Mouse (Mus musculus) midbrain, embryonic 14.5 days (tissue): ENCODE measurements around the gene Dhrs3. TPM values are rescaled to one million over a fixed set of nuclear protein-coding genes. Genes with fewer than 3 reads are reported as not detected.

Source experiments
- ATAC-seq: fragments of 200-750 bp; cut with Nextera tagmentation; 2 replicates; pipeline ENCODE4 v1.8.0; 2017; ENCODE audit warnings: moderate number of reproducible peaks, moderate library complexity; ENCODE audit not compliant: low FRiP score, low TSS enrichment
- DNase-seq: peaks from one replicate; pipeline ENCODE4 v3.0.0-alpha.2; 2015
- H3K27ac ChIP-seq: fragments of 300-500 bp; sonication (generic); replicated peaks from 2 replicates; pipeline ENCODE4 v1.5.1; 2014; ENCODE audit warnings: mild to moderate bottlenecking, low read depth, low read length, moderate library complexity
- H3K27me3 ChIP-seq: fragments of 300-500 bp; sonication (generic); 2 replicates; pipeline ENCODE4 v1.6.1; 2014; ENCODE audit warnings: low read length, control low read depth, mixed read lengths; ENCODE audit not compliant: control insufficient read depth, insufficient read depth
- H3K36me3 ChIP-seq: fragments of 300-500 bp; sonication (generic); 2 replicates; pipeline ENCODE4 v1.6.1; 2014; ENCODE audit warnings: low read length, control low read depth; ENCODE audit not compliant: control insufficient read depth, insufficient read depth
- H3K4me1 ChIP-seq: fragments of 300-500 bp; sonication (generic); 2 replicates; pipeline ENCODE4 v1.6.1; 2014; ENCODE audit warnings: mild to moderate bottlenecking, antibody characterized with exemption, low read length, control low read depth; ENCODE audit not compliant: control insufficient read depth, insufficient read depth
- H3K4me2 ChIP-seq: fragments of 300-500 bp; sonication (generic); 2 replicates; pipeline ENCODE4 v1.6.1; 2014; ENCODE audit warnings: mild to moderate bottlenecking, low read length, moderate library complexity
- H3K4me3 ChIP-seq: fragments of 300-500 bp; sonication (generic); replicated peaks from 2 replicates; pipeline ENCODE4 v1.5.1; 2014; ENCODE audit warnings: low read depth, low read length
- H3K9ac ChIP-seq: fragments of 300-500 bp; sonication (generic); replicated peaks from 2 replicates; pipeline ENCODE4 v1.6.1; 2014; ENCODE audit warnings: mild to moderate bottlenecking, low read length, moderate library complexity
- H3K9me3 ChIP-seq: fragments of 300-500 bp; sonication (generic); 2 replicates; pipeline ENCODE4 v1.6.1; 2016; ENCODE audit warnings: low read length, control low read depth, mixed read lengths; ENCODE audit not compliant: control insufficient read depth
- WGBS: fragments of 180-500 bp; shearing (Covaris S2); extraction: QIAGEN DNeasy Blood & Tissue Kit; methylation state at CpG from one replicate; pipeline ENCODE4 v1.1.7; 2014; 5-methylcytosine and 5-hydroxymethylcytosine counted together
- polyA plus RNA-seq: library from polyadenylated mRNA; unstranded; fragments of >200 nt; fragmentation: Nextera tagmentation; extraction: Ambion mirVana; gene quantifications from 2 replicates; pipeline ENCODE4 v1.2.1, GENCODE M21; 2014

Dhrs3 gene
- polyA plus RNA-seq, 1 experiment from 2014 or later, result 51.6 TPM

- ATAC-seq, result no peak
- WGBS, result 64% methylated on average over 8 of the region's 8 CpGs
- no peak overlapping the region for H3K9ac ChIP-seq
- H3K4me1 ChIP-seq, result no peaks in the 10 kb centered on the region
- no peaks in the 10 kb centered on the region; the same call in 1 of the 2 replicates for H3K9me3 ChIP-seq
- no peak overlapping the region for H3K4me3 ChIP-seq
- H3K4me2 ChIP-seq, result no peak overlapping the region
- H3K36me3 ChIP-seq, result no peaks in the 10 kb centered on the region
- no peak overlapping the region for H3K27ac ChIP-seq
- H3K27me3 ChIP-seq, result no peaks in the 10 kb centered on the region
- DNase-seq, result no peak
Observed at GRCm38 (mm10) chr4:144882881-144883331, 9.7 kb upstream of the Dhrs3 start.

- Histone ChIP-seq H3K9ac (no peak overlapping the region), H3K4me1 (no peaks in the 10 kb centered on the region), H3K4me3 (no peak overlapping the region), H3K27me3 (peaks cover 5% of the 10 kb centered on the region), H3K27ac (no peak overlapping the region), H3K9me3 (no peaks in the 10 kb centered on the region), H3K36me3 (no peaks in the 10 kb centered on the region), H3K4me2 (no peak overlapping the region)
- 50% methylated on average over 6 of the region's 6 CpGs for WGBS
- no peak for ATAC-seq
- peak; percentile 78 for DNase-seq
Observed at GRCm38 (mm10) chr4:144886460-144886859, 6.2 kb upstream of the Dhrs3 start.

GRCm38 (mm10) chr4:144888750-144889149 is 3.9 kb upstream of the Dhrs3 start:
- Histone ChIP-seq H3K36me3 (no peaks in the 10 kb centered on the region), H3K4me1 (peaks cover 15% of the 10 kb centered on the region), H3K27me3 (peaks cover 20% of the 10 kb centered on the region), H3K4me2 (no peak overlapping the region), H3K9me3 (no peaks in the 10 kb centered on the region), H3K27ac (no peak overlapping the region), H3K4me3 (no peak overlapping the region), H3K9ac (no peak overlapping the region)
- WGBS, result 87% methylated on average over 4 of the region's 4 CpGs
- DNase-seq, result peak; percentile 25
- ATAC-seq, result no peak

- Histone ChIP-seq H3K9me3 (no peaks in the 10 kb centered on the region), H3K4me2 (no peak overlapping the region), H3K27ac (no peak overlapping the region), H3K36me3 (no peaks in the 10 kb centered on the region), H3K4me3 (no peak overlapping the region), H3K9ac (no peak overlapping the region), H3K4me1 (peaks cover 19% of the 10 kb centered on the region), H3K27me3 (peaks cover 29% of the 10 kb centered on the region)
- DNase-seq (no peak), ATAC-seq (no peak)
- 85% methylated on average over 9 of the region's 9 CpGs for WGBS
Observed at GRCm38 (mm10) chr4:144889505-144890301, 2.9 kb upstream of the Dhrs3 start.

- no peaks in the 10 kb centered on the region for H3K36me3 ChIP-seq
- H3K9me3 ChIP-seq, result no peaks in the 10 kb centered on the region
- H3K27ac ChIP-seq, result no peak overlapping the region
- no peak overlapping the region for H3K4me2 ChIP-seq
- peak; percentile 87 for DNase-seq
- no peak for ATAC-seq
- H3K9ac ChIP-seq, result no peak overlapping the region
- no peak overlapping the region for H3K4me3 ChIP-seq
- H3K27me3 ChIP-seq, result peaks cover 36% of the 10 kb centered on the region
- WGBS, result 15% methylated on average over 7 of the region's 7 CpGs
- H3K4me1 ChIP-seq, result peaks cover 19% of the 10 kb centered on the region
Observed at GRCm38 (mm10) chr4:144890690-144891120, 1.9 kb upstream of the Dhrs3 start.

- H3K27ac ChIP-seq, result no peak overlapping the region
- no peaks in the 10 kb centered on the region for H3K9me3 ChIP-seq
- 55% methylated on average over 10 of the region's 10 CpGs for WGBS
- peaks cover 19% of the 10 kb centered on the region for H3K4me1 ChIP-seq
- H3K4me3 ChIP-seq, result no peak overlapping the region
- peak overlapping the region; percentile 89; the same call in 1 of the 2 replicates for H3K4me2 ChIP-seq
- no peak for ATAC-seq
- DNase-seq, result no peak
- no peaks in the 10 kb centered on the region for H3K36me3 ChIP-seq
- H3K9ac ChIP-seq, result no peak overlapping the region
- H3K27me3 ChIP-seq, result peaks cover 36% of the 10 kb centered on the region
Observed at GRCm38 (mm10) chr4:144891121-144891711, 1.4 kb upstream of the Dhrs3 start.

GRCm38 (mm10) chr4:144891743-144892132 is 889 bp upstream of the Dhrs3 start:
- peaks cover 19% of the 10 kb centered on the region for H3K4me1 ChIP-seq
- DNase-seq, result no peak
- H3K27me3 ChIP-seq, result peaks cover 36% of the 10 kb centered on the region
- H3K4me2 ChIP-seq, result peak overlapping the region; percentile 89
- ATAC-seq, result no peak
- peak overlapping the region; percentile 43 for H3K4me3 ChIP-seq
- no peaks in the 10 kb centered on the region for H3K36me3 ChIP-seq
- no peak overlapping the region for H3K27ac ChIP-seq
- 7% methylated on average over 5 of the region's 5 CpGs for WGBS
- no peaks in the 10 kb centered on the region for H3K9me3 ChIP-seq
- H3K9ac ChIP-seq, result no peak overlapping the region; the same call in 1 of the 2 replicates

GRCm38 (mm10) chr4:144892937-144893272 is 278 bp downstream of the Dhrs3 start:
- DNase-seq (peak; percentile 11), ATAC-seq (no peak)
- WGBS, result 2% methylated on average over 12 of the region's 12 CpGs
- H3K4me1 ChIP-seq, result peaks cover 19% of the 10 kb centered on the region
- H3K9ac ChIP-seq, result peak overlapping the region; percentile 44; the same call in 1 of the 2 replicates
- H3K4me3 ChIP-seq, result peak overlapping the region; percentile 43
- peak overlapping the region; percentile 89 for H3K4me2 ChIP-seq
- H3K9me3 ChIP-seq, result no peaks in the 10 kb centered on the region
- no peaks in the 10 kb centered on the region for H3K36me3 ChIP-seq
- H3K27me3 ChIP-seq, result peaks cover 36% of the 10 kb centered on the region
- no peak overlapping the region for H3K27ac ChIP-seq
